Mouse (Mus musculus) liver, adult 2 months (tissue): ENCODE data around the gene Asb12.

Source experiments
- CTCF ChIP-seq: fragments of 200-500 bp; IDR thresholded peaks from 2 replicates; pipeline ENCODE4 v1.5.1; 2011; ENCODE audit warnings: low read depth, low read length, control low read depth
- POLR2A ChIP-seq: fragments of 200-500 bp; IDR thresholded peaks from 2 replicates; pipeline ENCODE4 v1.6.1; 2011; ENCODE audit warnings: low read length, control low read depth; ENCODE audit not compliant: insufficient read depth; ENCODE audit errors: extremely low read depth

DNA sequence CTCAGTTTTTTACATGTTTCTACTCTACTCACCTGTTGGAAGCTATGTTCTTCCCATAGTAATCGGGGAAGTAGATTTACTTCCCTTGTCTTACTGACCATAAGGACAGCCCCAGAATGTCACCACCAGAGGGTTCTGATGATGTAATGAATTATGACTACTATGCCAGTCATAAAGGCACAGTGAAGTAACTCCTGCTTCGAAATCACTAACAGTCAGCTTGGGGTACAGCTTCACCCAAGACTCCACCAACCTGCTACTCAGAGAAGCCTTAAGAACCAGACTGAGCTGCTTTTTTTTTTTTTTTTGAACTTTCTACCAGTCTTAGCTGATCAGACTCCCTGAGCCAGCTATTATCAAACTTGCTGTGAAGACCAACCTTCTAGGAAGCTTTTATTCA, at the start of gene Asb12, which contains the start of gene Pfn5:
- TF ChIP-seq CTCF: no peak
- TF ChIP-seq POLR2A: no peak
